Mouse (Mus musculus) T-cell, adult 2 months (primary cell): ENCODE data around the gene Gm10300.

Experiments
- DNase-seq: peaks from one replicate; pipeline ENCODE4 v3.0.0; 2022; ENCODE audit warnings: low spot score

Gm10300 gene

GRCm38 (mm10) chr4:132079555-132080275 lies 5.2 kb downstream of the Gm10300 start:
- peak; percentile 51 for DNase-seq

DNA sequence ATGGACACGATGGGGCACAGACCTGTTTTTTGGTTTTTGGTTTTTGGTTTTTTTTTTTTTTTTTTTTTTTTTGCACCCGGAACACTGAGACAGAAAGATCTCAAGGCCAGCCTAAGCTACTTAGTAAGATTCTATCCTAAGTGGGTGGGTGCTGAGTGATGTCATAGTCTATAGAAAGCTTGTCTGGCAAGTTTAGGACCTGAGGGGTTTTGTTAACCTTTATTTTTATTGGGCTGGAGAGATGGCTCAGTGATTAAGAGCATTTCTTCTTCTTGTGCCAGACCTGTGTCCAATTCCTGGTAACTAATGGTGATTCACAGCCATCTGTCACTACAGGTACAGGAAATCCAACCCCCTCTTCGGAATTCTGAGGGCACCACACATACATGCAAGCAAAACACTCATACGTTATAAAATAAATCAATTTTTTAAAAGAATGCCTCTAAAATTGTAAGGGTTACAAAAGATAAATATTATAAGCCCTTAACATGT lies 6.0 kb downstream of the Gm10300 start:
- no peak for DNase-seq

GRCm38 (mm10) chr4:132085114-132085513 lies 10.6 kb downstream of the Gm10300 start:
- peak; percentile 47 for DNase-seq

GRCm38 (mm10) chr4:132088921-132089320 lies 14.4 kb downstream of the Gm10300 start:
- peak; percentile 51 for DNase-seq

DNA sequence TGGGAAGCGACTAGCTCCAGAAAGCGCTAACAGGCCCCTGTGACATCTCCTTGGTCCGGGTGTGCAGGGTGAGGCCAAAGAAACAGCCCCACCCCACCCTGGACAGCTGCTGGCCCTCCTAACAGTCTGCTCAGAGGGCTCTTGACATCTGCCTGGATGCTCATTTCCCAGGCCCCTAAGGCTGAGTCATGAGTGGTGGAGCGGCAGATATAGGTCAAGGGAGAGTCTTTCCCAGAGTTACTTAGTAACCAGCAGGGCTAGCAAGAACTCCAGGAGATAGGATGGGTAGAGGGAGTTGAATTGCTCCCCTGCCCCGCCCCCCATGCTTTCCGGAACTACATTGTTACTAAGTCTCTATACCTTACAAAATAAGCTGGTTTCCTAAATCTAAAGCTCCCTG lies 18.6 kb downstream of the Gm10300 start:
- no peak for DNase-seq

- no peak for DNase-seq
These were observed 19.4 kb downstream of the Gm10300 start for GRCm38 (mm10) chr4:132093928-132094327.

DNA sequence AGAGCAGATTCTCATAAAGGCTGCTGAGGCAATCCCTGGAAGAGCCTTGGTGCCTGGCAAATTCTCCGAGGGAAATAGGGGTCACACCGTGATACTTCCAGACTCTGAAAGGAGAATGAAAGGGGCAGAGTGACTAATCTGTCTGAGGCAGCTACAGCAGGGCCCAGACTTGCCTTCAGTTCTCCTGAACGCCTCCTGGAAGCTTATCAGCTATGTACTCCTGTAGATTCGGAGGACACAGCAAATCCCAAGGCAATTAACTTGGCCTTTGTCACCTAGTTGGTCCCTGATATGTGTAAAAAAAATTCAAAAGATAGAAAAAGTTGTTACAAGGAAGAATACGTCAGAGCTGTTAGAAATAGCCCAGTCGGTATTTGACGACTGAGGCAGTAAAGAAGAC lies 20.5 kb downstream of the Gm10300 start:
- no peak for DNase-seq

DNA sequence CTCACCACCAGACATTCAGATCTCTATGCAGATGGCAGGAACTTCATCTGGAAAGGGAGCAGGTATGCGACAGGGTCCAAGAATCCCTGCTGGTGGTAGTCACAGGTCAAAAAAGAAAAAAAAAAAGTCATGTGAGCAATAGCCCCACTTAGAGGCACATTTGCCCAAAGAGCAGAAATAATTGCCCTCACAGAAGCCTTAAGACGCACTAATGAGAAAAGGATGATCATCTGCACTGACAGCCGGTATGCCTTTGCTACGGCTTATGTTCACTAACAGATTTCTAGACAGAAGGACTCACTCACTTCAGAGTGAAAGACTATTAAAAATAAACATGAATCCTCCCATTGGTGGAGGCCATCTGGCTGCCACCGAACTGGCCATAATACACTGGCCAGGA lies 25.1 kb downstream of the Gm10300 start:
- no peak for DNase-seq

DNA sequence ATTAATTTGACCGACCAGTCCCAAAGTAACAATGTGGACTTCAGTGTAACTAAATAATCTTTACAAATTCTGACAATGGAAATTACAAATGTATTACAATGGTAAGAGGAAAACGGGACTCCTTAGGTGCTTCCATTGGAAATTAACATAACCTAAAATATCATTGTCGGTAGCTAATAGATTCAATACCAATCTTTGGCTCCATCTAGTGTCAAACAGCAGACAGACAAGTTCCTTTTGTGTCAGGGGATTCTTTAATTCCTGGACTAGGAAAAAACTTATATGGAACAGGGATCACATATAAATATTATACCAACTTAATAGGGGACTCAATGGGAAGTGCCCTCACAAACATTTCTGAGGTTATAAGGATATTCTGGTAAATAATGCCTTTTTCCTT lies 26.7 kb downstream of the Gm10300 start:
- no peak for DNase-seq

DNA sequence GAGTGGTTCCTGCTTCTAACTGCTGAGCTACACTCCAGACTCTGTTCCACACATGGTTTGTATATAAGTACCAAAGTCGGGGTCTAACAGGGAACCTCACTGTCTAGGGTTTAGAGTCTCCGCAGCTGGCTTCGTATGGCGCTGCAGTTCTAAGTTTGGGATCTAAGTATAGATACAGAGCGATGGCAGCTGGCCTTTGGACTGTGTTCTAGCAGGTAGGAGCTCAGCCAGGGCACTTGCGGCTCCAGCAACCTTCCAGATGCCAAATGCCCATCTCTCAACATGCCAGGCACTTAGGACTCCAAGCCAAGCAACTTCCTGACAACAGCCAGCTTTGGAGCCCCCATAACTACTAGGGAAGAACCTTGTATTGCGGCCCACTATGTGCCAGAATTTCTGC lies 33.7 kb downstream of the Gm10300 start:
- DNase-seq: no peak

DNA sequence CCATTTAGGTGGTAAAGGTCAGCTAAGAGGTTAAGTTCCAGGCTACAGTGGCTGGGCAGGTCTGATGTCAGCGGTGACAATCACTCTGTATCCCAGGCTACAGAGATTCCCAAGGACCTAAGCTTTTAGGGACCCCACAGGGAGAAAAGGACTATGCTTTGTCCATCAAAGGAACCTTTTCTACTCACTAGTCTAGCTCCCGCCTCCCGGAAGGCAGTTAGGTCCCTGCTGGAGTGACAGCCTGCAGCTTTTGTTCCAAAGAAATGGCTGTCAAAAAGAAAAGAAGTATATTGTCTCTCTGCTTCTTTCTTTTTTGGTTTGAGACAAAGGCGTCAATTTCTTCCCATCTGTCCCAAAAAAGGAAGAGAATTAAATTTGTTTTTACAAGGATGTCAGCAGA lies 36.7 kb downstream of the Gm10300 start:
- DNase-seq: no peak

DNA sequence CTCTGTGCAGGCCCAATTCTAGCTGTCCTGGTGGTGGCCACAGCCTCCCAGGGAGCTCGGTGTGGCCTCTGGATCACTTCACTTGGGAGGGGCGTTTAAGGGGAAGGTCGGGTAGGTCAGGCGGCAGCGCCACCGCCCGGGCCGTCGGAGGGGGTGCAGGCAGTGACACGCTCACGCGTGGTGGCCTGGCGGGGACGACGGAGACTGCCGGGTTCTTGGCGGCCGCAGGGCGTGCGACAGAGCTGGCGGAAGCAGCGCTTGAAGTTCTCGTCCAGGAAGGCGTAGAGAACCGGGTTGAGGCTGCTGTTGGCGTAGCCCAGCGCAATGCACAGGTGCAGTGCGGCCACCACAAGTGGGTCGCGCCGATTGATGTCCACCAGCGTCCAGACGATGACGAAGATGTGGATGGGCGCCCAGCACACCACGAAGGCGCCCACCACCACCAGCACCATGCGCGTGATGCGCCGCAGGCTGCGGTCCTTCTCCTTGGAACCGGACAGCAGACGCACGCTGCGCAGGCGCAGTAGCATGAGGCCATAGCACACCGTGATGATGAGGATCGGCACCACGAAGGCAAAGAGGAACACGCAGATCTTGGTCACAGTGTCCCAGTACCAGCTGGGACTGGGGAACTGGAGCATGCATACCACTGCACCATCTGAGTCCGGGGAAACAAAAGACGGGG lies 39.1 kb downstream of the Gm10300 start:
- DNase-seq: peak; percentile 30

DNA sequence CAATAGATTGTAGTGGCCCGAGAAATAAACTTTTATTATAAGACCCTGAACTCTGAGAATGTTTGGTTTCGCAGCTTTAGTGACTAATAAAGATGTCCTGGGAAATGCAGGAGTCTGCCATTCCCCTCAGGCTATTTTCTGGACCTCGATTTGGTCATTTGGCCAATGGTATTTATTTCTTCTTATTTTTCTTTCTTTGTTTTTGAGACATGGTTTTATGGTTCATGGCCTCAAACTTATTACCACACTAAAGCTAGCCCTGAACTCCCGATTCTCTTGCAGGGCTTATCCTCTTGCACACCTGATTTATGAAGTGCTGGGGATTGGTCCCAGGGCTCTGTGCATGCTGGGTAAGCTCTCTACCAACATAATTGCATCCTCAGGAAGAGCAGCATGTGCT lies 41.8 kb downstream of the Gm10300 start:
- no peak for DNase-seq

DNA sequence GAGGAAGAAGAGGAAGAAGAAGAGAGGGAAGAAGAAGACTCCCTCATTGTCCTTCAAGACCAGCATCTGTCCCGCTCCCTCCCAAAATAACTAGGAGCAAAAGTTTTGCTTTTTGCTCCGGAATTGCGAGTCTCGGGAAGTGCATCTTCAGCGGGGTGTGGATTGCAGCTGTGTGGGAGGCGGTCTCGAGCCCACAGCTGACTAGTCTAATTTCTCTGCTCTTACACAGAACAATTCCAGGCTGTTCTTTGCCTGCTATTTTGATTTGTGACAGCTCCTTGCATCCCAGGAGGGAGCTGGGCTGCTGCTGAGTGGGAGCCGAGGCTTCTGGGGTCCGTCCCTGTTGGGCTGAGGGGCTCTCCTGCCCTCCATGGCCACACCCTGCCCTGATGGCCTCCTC lies 45.1 kb downstream of the Gm10300 start:
- DNase-seq: no peak

DNA sequence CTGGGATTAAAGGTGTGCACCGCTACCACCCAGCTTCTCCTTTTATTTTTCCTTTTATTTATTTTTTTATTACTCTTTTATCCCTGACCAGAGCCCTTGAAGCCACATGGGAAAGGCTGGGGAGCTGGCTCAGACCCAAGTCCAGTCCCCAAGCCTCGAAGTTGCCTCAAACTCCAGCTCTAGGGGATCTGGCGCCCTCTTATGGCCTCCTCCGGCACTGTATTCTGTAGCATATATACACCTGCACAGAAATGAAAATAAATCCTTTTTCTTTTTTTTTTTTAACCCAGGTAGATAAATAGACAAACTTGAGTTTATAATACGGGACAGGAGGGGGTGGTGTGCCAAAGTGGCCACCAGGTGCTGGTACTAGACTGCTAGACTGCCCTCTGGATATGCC lies 47.2 kb downstream of the Gm10300 start:
- DNase-seq: no peak

DNA sequence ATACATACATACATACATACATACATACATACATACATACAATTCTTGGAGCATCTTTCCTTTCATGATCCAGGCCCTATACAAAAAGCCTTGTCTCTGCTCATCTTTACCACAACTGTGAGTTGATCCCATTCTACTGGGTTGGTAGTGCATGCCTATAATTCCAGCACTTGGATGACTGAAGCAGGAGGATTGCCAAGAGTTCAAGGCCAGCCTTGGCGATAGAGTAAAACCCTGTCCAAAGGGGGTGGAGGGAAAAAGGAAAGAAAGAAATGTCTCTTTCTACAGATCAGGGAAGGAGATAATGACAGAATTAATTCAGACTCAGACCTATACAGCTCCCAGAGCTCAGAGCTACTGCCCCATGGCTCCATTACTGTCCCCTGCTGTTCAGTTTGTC lies 48.7 kb downstream of the Gm10300 start:
- DNase-seq: no peak
